Mouse (Mus musculus) neural tube, embryonic 11.5 days (tissue): ENCODE results near the gene Safb. TPM values are rescaled to one million over a fixed set of nuclear protein-coding genes. Genes with fewer than 3 reads are reported as not detected.
"Not testable (repeated sequence)": the region's sequence is repeated elsewhere in the genome, so short reads cannot be mapped to it uniquely, and the experiment has no call there.

Experiments used
- ATAC-seq: fragments of 200-750 bp; cut with Nextera tagmentation; 2 replicates; pipeline ENCODE4 v1.8.0; 2017; ENCODE audit warnings: moderate number of reproducible peaks, mild to moderate bottlenecking, moderate TSS enrichment, moderate library complexity; ENCODE audit not compliant: insufficient read depth, low FRiP score, low TSS enrichment
- DNase-seq: peaks from one replicate; pipeline ENCODE4 v3.0.0-alpha.2; 2015; ENCODE audit warnings: low spot score
- H3K27ac ChIP-seq: fragments of 300-500 bp; sonication (generic); 2 replicates; pipeline ENCODE4 v1.5.1; 2014; ENCODE audit warnings: low read depth, mild to moderate bottlenecking, low read length
- H3K27me3 ChIP-seq: fragments of 300-500 bp; sonication (generic); 2 replicates; pipeline ENCODE4 v1.6.1; 2014; ENCODE audit warnings: mild to moderate bottlenecking, low read length, mixed read lengths; ENCODE audit not compliant: control insufficient read depth, insufficient read depth
- H3K36me3 ChIP-seq: fragments of 300-500 bp; sonication (generic); 2 replicates; pipeline ENCODE4 v1.6.1; 2014; ENCODE audit warnings: mild to moderate bottlenecking, low read length, moderate library complexity, mixed read lengths; ENCODE audit not compliant: control insufficient read depth, insufficient read depth
- H3K4me1 ChIP-seq: fragments of 300-500 bp; sonication (generic); 2 replicates; pipeline ENCODE4 v1.6.1; 2014; ENCODE audit warnings: low read length, mixed read lengths; ENCODE audit not compliant: control insufficient read depth, insufficient read depth
- H3K4me2 ChIP-seq: fragments of 300-500 bp; sonication (generic); 2 replicates; pipeline ENCODE4 v1.6.1; 2014; ENCODE audit warnings: low read depth, mild to moderate bottlenecking, moderate library complexity
- H3K4me3 ChIP-seq: fragments of 300-500 bp; sonication (generic); 2 replicates; pipeline ENCODE4 v1.5.1; 2014; ENCODE audit warnings: low read depth, low read length
- H3K9ac ChIP-seq: fragments of 300-500 bp; sonication (generic); 2 replicates; pipeline ENCODE4 v1.6.1; 2014; ENCODE audit warnings: mild to moderate bottlenecking, low read length
- H3K9me3 ChIP-seq: fragments of 300-500 bp; sonication (generic); 2 replicates; pipeline ENCODE4 v1.6.1; 2016; ENCODE audit warnings: low read length; ENCODE audit not compliant: control insufficient read depth
- WGBS: fragments of 180-500 bp; shearing (Covaris S2); extraction: QIAGEN DNeasy Blood & Tissue Kit; methylation state at CpG from one replicate; pipeline ENCODE4 v1.1.7; 2014; 5-methylcytosine and 5-hydroxymethylcytosine counted together
- polyA plus RNA-seq: library from polyadenylated mRNA; unstranded; fragments of >200 nt; fragmentation: Nextera tagmentation; extraction: Ambion mirVana; gene quantifications from 2 replicates; pipeline ENCODE4 v1.2.1, GENCODE M21; 2014

Safb gene
- polyA plus RNA-seq, 1 experiment from 2014 or later = 114 TPM

DNA sequence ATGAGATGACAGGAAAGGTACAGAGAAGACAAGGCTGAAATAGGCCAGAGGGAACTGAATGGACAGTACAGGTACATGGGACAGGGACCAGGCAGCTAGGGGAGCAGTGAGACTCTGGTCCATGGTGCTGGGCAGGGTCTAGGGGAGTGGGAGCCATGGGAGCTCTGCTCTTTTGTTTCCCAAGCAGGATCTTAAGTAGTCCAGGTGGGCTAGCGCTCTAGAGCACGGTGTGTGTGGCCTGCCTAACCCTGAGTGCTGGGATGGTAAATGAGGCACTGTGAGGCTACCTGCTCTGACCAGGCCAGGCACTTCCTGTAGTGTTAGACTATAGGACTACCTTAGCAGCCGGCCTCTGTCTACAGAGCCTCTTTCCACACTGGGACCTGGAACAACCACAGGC is 32.1 kb downstream of the Safb start:
- Histone ChIP-seq H3K36me3 (peaks cover 24% of the 10 kb centered on the region), H3K27me3 (no peaks in the 10 kb centered on the region)
- 92% methylated on average over 3 of the region's 3 CpGs for WGBS

DNA sequence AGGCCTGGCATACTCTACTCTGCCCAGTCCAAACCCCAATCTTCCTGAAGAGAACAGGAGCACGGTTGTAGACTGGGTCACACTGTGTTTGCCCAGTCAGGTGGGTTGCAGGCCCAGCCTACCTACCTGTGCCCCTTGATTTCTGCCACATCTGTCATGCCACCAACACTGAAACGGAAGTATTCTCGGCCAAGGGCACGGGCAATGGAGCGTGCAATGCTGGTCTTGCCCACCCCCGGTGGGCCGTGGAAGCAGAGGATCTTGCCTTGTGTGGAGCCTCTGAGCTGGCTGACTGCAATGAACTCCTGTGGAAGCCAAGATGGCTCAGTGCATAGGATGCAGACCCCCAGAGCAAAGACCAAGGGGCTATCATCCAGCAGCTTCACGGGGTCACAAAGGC is 33.0 kb downstream of the Safb start:
- no peaks in the 10 kb centered on the region for H3K27me3 ChIP-seq
- no peak overlapping the region for H3K4me3 ChIP-seq
- peaks cover 7% of the 10 kb centered on the region for H3K4me1 ChIP-seq
- H3K36me3 ChIP-seq = peaks cover 26% of the 10 kb centered on the region
- H3K4me2 ChIP-seq = no peak overlapping the region
- 92% methylated on average over 8 of the region's 8 CpGs for WGBS
- no peak overlapping the region for H3K9ac ChIP-seq
- ATAC-seq (no peak), DNase-seq (no peak)
- H3K9me3 ChIP-seq = no peaks in the 10 kb centered on the region
- no peak overlapping the region for H3K27ac ChIP-seq

More for the DNA sequence above, 32.1 kb downstream of the Safb start:
- no peak for DNase-seq
- ATAC-seq = no peak
- H3K4me1 ChIP-seq = peaks cover 7% of the 10 kb centered on the region
- no peak overlapping the region for H3K4me2 ChIP-seq
- H3K27ac ChIP-seq = no peak overlapping the region
- H3K9ac ChIP-seq = no peak overlapping the region
- H3K9me3 ChIP-seq = no peaks in the 10 kb centered on the region
- no peak overlapping the region for H3K4me3 ChIP-seq

DNA sequence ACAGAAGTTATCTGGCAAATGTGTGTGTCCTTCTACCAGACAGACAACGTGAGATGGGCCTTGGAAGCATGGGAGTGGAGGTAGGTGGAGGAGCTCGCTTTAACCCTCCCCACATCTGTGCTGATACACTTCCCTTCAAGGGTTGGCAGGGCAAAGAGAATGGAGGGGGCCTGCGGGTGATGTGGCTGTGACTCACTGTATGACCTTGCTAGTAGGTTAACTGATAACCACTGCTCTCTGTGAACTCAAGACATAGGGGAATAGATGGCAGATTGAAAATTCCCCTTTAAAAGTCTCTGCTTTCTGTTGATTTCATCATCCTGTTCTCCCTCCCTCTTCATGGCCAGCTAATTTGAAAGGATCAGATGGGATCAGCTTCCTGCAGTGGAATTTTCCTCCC is 40.9 kb downstream of the Safb start:
- no peak overlapping the region for H3K4me3 ChIP-seq
- WGBS = 91% methylated on average over 3 of the region's 3 CpGs
- no peak for DNase-seq

DNA sequence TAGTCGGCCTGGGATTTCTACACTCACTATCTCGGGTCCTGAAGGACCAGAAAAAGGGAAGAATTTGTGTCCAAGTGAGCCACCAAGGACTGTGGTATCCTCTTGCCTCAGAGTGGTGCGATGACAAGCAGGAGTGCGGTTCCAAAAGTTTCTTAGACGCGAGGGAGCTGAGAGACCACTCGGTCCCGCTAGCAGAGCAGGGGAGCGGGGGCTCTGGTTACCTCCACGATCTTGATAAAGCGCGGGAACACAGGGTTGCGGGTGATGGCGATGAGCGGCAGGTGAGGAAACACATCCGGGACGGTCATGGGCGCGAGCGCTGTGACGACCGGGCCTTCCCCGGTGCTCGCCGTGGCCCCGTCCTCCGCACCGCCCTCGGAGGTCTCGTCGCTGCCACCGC is 41.6 kb downstream of the Safb start:
- Histone ChIP-seq H3K9me3 (no peaks in the 10 kb centered on the region), H3K4me3 (peak overlapping the region; percentile 91), H3K4me2 (peak overlapping the region; percentile 95), H3K4me1 (peaks cover 13% of the 10 kb centered on the region), H3K27ac (0 out of 2 replicates have a peak overlapping the region, but pooled peaks have one; percentile 56), H3K9ac (peak overlapping the region; percentile 83), H3K27me3 (no peaks in the 10 kb centered on the region), H3K36me3 (peaks cover 7% of the 10 kb centered on the region)
- 2% methylated on average over 32 of the region's 32 CpGs for WGBS
- ATAC-seq = no peak
- no peak for DNase-seq

More for the DNA sequence above, 40.9 kb downstream of the Safb start:
- Histone ChIP-seq H3K4me2 (peak overlapping the region; percentile 95; the same call in 1 of the 2 replicates), H3K36me3 (peaks cover 7% of the 10 kb centered on the region), H3K9ac (no peak overlapping the region), H3K27me3 (no peaks in the 10 kb centered on the region), H3K4me1 (peaks cover 13% of the 10 kb centered on the region), H3K27ac (no peak overlapping the region), H3K9me3 (no peaks in the 10 kb centered on the region)
- no peak for ATAC-seq

DNA sequence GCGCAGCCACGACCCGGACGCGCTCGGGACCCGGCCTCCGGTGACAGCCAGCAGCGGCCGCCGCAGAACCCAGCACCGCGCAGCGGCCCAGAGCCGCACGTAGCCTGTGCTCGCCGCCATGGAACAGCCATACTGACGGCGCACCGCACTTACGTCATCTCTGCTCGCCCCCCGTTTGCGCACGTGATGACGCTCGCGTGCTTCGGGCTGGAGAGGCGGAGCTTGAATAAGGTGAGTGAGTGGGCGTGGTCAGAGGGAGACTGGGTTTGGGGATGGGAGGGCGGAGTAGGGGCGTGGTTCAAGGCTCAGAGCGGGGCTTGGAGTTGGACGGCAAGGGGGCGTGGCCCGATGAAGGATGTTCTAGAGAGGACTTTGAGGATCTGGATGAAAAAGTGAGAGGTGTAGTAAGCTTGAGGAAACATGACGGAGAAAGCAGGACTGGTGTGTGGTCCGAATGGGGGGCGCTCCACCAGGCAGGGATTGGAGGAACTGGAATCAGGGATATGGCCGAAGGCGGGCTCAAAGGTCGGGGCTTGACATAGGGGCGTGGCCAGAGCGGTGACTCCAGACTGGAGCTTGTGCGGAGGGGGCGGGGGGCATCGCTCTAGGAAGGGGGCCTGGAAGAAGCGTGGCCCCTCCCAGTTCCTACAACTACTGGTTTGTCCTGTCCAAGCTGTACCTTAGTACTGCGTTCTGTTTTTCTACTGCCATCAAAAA is 42.3 kb downstream of the Safb start, which contains the start of gene Lonp1:
TSS of gene Lonp1 (minus strand) at position 134 of the 717 bp plus-strand sequence.
- WGBS = under 1% methylated on average over 51 of the region's 51 CpGs
- peak within 1 kb of the TSS; percentile 56; the same call in 1 of the 2 replicates for H3K27ac ChIP-seq

DNA sequence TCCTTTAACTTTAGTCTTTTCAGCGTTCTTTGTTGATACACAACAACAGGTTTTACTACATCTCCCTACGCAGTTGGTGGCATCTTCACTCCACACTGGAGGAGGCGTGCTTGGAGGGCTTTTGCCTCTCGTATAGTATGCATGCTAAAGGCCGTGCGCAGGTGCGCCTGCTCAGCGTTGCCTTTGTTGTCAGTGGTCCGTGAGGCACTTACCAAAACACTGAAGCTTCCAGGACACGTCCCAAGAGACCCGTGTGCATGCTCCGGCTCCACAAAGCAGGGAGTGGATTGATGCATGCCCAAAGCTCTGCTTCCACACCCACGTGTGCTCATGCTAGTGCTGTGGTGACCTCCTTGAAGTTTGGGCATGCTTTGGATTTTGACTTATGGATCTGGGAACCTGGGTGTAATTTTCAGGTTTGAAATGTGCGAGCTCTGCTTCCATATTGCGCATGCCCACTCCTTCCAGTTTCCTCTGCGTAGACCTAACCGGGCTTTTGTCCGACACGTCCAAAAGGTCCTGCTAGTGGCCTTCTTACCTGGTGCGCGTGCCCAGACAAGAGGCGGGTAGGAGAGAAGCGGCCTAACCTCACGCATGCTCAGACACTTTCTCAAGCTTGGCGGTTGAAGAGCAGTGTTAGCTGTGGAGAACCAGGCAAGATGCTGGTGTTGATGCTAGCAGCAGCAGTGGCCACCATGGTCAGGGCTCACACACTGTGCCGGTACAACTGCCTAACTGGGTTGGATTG is 43.1 kb downstream of the Safb start, which contains the start of gene Catsperd:
TSS of gene Catsperd (plus strand) at position 614 of the 748 bp plus-strand sequence.
- no peaks in the 10 kb centered on the region for H3K9me3 ChIP-seq
- ATAC-seq = peak; percentile 46
- no peaks in the 10 kb centered on the region for H3K27me3 ChIP-seq
- H3K36me3 ChIP-seq = peaks cover 2% of the 10 kb centered on the region; the same call in 1 of the 2 replicates
- peak within 1 kb of the TSS; percentile 66 for H3K4me2 ChIP-seq
- H3K4me1 ChIP-seq = peaks cover 13% of the 10 kb centered on the region
- H3K9ac ChIP-seq = peak within 1 kb of the TSS; percentile 83
- 13% methylated on average over 26 of the region's 26 CpGs for WGBS
- DNase-seq = peak; percentile 44
- peak within 1 kb of the TSS; percentile 49; the same call in 1 of the 2 replicates for H3K27ac ChIP-seq
- H3K4me3 ChIP-seq = peak within 1 kb of the TSS; percentile 91

More for the DNA sequence above, 42.3 kb downstream of the Safb start, which contains the start of gene Lonp1:
- no peaks in the 10 kb centered on the region for H3K27me3 ChIP-seq
- H3K4me3 ChIP-seq = peak within 1 kb of the TSS; percentile 91
- DNase-seq (peak; percentile 99), ATAC-seq (peak; percentile 91)
- H3K9ac ChIP-seq = peak within 1 kb of the TSS; percentile 83
- peak within 1 kb of the TSS; percentile 95 for H3K4me2 ChIP-seq
- H3K36me3 ChIP-seq = peaks cover 3% of the 10 kb centered on the region
- H3K9me3 ChIP-seq = no peaks in the 10 kb centered on the region
- peaks cover 13% of the 10 kb centered on the region for H3K4me1 ChIP-seq

DNA sequence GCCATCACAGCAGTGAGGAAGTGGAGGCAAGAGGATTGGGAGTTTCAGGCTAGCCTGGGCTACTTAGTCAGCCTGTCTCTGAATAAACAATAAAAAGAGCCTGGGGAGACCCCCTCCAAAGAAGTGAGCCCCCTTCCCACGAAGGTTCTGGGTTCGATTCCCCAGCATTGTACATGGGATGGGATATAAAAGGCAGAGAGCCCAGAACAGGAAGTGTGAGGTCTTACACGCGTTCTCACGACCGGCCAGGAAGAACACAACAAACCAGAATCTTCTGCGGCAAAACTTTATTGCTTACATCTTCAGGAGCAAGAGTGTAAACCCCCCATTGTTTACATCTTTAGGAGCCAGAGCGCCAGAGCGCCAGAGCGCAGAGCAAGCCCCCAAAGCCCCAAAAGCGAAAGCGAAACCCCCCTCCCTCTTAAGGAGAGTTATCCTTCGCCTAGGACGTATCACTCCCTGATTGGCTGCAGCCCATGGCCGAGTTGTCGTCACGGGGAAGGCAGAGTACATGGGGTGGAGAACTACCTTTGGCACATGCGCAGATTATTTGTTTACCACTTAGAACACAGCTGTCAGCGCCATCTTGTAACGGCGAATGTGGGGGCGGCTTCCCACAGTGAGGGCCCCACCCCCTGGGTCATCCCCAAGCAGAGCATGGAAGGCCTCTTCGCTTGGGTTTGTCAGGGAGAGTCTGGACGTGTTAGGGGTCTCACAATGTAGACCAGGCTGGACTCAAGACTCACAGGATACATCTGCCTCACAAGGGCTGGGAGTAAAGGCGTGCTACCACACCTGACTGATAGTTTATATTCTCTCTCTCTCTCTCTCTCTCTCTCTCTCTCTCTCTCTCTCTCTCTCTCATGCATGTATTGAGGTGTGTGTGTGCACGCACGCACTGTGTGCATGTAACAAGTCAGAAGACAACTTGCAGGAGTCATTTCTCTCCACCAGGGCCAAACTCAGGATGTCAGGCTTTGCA is 45.5 kb downstream of the Safb start:
- not testable (repeated sequence) for H3K27me3 ChIP-seq, H3K9me3 ChIP-seq, H3K36me3 ChIP-seq, ATAC-seq, H3K4me3 ChIP-seq, H3K27ac ChIP-seq, H3K9ac ChIP-seq, H3K4me2 ChIP-seq, DNase-seq
- 91% methylated on average over 27 of the region's 27 CpGs for WGBS
- H3K4me1 ChIP-seq = peaks cover 13% of the 10 kb centered on the region

DNA sequence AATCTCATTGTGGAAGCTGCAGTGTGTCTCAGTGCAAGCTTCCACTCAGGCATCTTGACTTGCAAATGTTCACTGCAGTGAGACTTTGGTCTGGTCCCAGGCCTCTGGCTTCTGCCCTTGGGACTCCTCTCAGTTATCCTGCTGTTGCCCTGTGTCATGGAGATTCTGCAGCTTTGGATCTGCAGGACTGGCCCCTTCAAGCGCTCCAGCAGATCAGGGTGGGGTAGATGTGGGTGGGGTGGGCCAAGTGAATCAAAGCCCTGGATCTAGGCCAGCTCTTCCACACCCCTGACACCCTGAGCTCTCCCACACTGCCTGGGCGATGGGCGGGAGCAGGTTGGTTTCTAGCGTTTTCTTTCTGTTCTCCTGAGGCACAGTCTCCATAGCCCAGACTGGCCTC is 47.2 kb downstream of the Safb start:
- Histone ChIP-seq H3K27me3 (no peaks in the 10 kb centered on the region), H3K27ac (no peak overlapping the region), H3K9ac (no peak overlapping the region), H3K36me3 (no peaks in the 10 kb centered on the region), H3K9me3 (no peaks in the 10 kb centered on the region), H3K4me2 (no peak overlapping the region), H3K4me1 (peaks cover 4% of the 10 kb centered on the region), H3K4me3 (no peak overlapping the region)
- no peak for ATAC-seq
- no peak for DNase-seq
- 46% methylated on average over 4 of the region's 4 CpGs for WGBS
